Mouse (Mus musculus) brain, embryonic 14.5 days (tissue): ENCODE data around the gene Ly6g5b.

Experiments
- CTCF ChIP-seq: fragments of 200-500 bp; IDR thresholded peaks from 2 replicates; pipeline ENCODE4 v1.5.1; 2012; ENCODE audit warnings: inconsistent platforms, mild to moderate bottlenecking, moderate library complexity, borderline replicate concordance; ENCODE audit not compliant: insufficient read depth, insufficient read length; ENCODE audit errors: extremely low read depth
- POLR2A ChIP-seq: fragments of 200-500 bp; IDR thresholded peaks from 2 replicates; pipeline ENCODE4 v1.6.1; 2012; ENCODE audit warnings: mild to moderate bottlenecking, inconsistent platforms, borderline replicate concordance; ENCODE audit not compliant: poor library complexity, insufficient read depth, insufficient read length, severe bottlenecking; ENCODE audit errors: extremely low read depth

DNA sequence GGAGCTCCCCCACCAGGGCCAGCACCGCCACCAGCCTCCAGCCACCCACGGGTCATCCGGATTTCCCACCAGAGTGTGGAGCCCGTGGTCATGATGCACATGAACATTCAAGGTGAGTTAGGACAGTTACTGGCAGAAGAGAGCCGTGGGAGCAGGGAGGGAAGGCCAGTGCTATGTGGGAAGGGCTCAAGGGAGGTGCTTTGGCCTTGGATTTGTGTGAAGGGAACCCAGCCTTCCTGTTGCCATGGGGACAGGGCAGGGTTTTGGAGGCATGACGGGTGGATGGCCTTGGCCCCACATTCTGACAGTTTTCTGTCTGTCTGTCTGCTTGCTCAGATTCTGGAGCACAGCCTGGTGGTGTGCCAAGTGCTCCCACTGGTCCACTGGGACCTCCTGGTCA, 26.7 kb upstream of the Ly6g5b start:
- TF ChIP-seq POLR2A, result no peak
- no peak for TF ChIP-seq CTCF
